Mouse (Mus musculus) heart, postnatal 4 days (tissue): Measurements from ENCODE around the gene Ppp3ca. TPM values are rescaled to one million over a fixed set of nuclear protein-coding genes. Genes with fewer than 3 reads are reported as not detected.
A peak's percentile ranks its signal among the peaks of the same experiment; 100 is the strongest.

Source experiments
- DNase-seq: peaks from one replicate; pipeline ENCODE4 v3.0.0; 2021
- microRNA-seq, 2 experiments: library from miRNA; unstranded; fragments of <30 nt; microRNA quantifications; one replicate each; pipeline ENCODE4 v1.2.0; 2021 to 2022
- total RNA-seq, 2 experiments: library from RNA; stranded (reverse); gene quantifications; 2 replicates each; pipeline ENCODE4 v1.2.3; 2021

Ppp3ca gene
- total RNA-seq, 2 experiments from 2014 or later = 56.4 to 62.2 TPM

- no peak for DNase-seq
Measured at GRCm38 (mm10) chr3:136933071-136933470, 263.1 kb downstream of the Ppp3ca start.

- DNase-seq = no peak
Measured at GRCm38 (mm10) chr3:136940733-136941601, 271.0 kb downstream of the Ppp3ca start.

- no peak for DNase-seq
Measured at GRCm38 (mm10) chr3:136941602-136941926, 271.6 kb downstream of the Ppp3ca start.

- no peak for DNase-seq
Measured at GRCm38 (mm10) chr3:136945550-136945949, 275.6 kb downstream of the Ppp3ca start.

- no peak for DNase-seq
Measured at GRCm38 (mm10) chr3:136946662-136947061, 276.7 kb downstream of the Ppp3ca start.

- DNase-seq = no peak
Measured at GRCm38 (mm10) chr3:136948142-136948541, 278.2 kb downstream of the Ppp3ca start.

- DNase-seq = no peak
Measured at GRCm38 (mm10) chr3:136951792-136952191, 281.9 kb downstream of the Ppp3ca start.

DNA sequence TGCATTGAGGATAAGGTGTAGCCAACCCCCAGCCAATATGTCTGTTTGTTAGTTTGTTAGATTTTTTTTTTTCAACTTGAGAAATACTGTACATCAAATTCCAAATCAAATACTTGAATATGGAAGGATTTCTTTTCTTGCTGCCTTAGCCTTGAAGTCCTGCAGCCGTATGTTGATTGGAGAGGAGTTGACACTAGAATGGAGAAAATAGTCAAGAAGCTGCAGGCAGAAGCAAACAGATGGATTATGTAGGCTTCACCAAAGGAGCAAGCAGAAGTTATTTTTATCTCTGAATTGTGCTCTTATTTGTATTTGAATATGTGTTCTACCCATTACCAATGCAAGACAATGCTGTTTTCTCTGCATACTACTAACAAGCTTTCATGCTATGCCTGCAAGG lies 282.9 kb downstream of the Ppp3ca start:
- DNase-seq = no peak

DNA sequence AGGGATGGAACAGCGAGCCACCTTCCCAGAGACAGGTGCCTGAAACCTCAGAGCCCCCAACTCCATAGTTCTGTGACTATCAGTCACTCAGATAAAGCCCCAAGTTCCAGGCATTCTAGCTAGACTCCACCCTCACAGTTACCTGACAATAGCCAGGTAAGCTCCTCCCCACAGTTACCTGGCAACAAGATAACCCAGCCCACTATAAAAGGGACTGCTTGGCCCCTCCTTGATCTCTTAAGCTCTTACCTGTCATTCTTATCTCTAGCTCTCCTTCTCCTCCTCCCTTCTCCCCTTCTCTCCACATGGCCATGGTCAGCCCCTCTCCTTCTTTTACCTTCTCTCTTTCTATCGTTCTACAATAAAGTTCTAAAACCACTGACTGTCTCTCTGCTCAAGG lies 285.1 kb downstream of the Ppp3ca start:
- DNase-seq = no peak

DNA sequence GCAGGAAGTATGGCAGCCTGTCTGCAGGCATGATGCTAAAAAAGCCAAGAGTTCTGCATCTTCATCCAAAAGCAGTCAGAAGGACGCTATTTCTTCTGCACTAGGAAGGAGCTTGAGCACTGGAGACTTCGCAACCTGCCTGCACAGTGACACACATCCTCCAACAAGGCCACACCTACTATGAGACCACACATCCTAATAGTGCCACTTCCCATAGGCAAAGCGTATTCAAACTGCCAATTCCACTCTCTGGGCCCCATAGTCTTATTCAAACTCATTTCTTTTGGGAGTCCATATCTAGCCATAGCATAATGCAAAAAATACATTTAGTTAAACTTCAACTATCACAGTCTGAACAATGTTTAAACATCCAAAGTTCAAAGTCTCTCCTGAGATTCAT lies 290.4 kb downstream of the Ppp3ca start:
- no peak for DNase-seq

- no peak for DNase-seq
Measured at GRCm38 (mm10) chr3:136966786-136967185, 296.9 kb downstream of the Ppp3ca start.

DNA sequence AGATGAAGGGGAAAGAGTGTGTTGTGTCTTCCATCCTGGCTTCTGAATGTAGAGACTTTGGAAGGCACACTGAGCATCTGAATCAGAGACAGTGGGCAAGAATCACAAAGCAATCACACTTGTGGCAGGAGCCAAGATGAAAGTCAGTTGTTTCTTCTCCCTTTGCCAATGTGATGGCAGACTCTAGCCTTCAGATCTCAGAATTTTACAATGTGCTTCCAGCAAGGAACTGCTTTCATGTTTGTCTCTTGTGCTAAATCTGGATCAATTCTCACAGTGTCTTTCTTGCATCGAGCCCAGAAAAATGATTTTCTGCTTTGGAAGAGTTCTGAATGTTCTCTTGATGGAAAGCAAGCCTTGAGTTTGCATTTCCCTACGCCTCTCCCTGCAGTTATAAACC lies 297.6 kb downstream of the Ppp3ca start:
- no peak for DNase-seq

GRCm38 (mm10) chr3:136969796-136970195 lies 299.9 kb downstream of the Ppp3ca start:
- peak; percentile 10 for DNase-seq

GRCm38 (mm10) chr3:136977859-136978258 lies 307.9 kb downstream of the Ppp3ca start:
- no peak for DNase-seq

DNA sequence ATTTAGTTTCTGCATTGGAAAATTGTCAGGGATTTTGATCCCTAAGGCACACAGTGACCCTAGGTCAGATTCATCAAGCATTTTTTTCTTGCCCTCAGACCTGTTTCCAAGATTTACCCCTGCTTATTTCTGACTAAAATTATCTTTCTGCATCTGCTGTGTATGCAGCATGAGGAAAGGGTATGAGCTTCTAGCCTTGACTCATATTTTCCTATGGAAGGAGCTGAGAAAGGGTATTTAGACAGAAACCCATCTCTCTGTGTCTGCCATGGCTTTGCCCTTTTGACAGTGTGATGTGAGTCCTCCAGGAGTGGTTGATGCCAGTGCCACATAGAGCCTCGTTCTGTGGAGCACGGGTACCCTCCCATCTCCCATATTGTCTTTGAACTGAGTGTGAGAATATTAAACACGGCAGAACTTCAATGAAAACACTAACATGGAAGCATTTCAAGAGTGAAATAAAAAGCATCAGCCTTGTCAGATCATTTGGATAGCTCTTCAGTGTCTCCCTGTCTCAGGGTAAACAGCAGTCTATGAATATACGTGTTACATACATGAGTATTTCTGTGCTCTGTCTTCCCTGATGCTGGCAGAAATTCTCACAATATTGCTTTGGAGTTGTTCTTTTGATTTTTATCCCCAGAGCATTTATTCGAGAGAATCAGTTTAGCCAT lies 311.1 kb downstream of the Ppp3ca start:
- DNase-seq = no peak

DNA sequence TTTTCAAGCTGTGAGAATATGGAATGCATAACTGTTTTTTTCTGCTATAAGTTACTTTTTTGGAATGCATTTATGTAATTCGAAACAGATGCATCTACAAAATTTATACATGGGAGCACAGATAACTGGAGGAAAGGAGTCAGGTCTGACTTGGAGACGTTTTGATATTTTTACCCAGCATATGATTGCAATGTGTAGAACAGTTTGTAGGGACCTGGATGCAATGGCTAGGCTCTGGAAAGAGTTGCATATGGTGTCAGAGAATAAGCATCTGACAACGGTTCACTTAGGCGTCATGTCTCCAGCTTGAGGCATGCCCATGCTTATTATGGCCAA lies 311.6 kb downstream of the Ppp3ca start:
- no peak for DNase-seq

DNA sequence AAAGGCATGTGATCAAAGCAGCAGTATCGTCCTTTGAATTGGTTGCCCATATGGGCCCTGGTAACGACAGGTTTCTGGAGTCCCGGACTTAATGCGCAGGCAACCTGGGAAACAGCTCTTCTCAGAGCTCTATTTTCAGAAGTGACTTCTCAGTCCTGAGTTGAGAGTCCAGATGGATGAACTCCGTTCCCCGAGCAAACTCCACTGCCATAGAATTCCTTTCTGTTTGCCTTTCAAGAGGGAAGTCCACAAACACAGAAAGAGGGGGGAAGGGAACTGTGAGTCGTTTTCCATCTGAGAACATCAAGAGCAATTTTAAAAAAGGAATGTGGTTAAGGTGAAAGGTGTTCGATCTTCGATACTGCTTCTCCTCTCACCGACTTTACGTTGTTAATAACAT lies 312.1 kb downstream of the Ppp3ca start:
- DNase-seq = no peak

GRCm38 (mm10) chr3:136986096-136986881 lies 316.4 kb downstream of the Ppp3ca start:
- no peak for DNase-seq

Small RNA genes lying within 50 kb of the gene (microRNA-seq; reads per million reads assigned to microRNA genes)
- gene Gm44327 = 0 reads per million in 2 experiments
